Mouse (Mus musculus): ENCODE results near the gene Atf7ip. TPM values are rescaled to one million over a fixed set of nuclear protein-coding genes. Genes with fewer than 3 reads are reported as not detected.

Atf7ip gene
- total RNA-seq (2023): 100 to 1,000 TPM; 182 to 185 TPM

GRCm38 (mm10) chr6:136505867-136506266 lies at the start of gene Atf7ip:
Atf7ip (plus strand) TSS chr6:136506167.

Other genes with a start within 250 kb of the Atf7ip start
- not detected for gene Gm8994, start 178.6 kb upstream of the Atf7ip start, total RNA-seq (2023)
- gene E330021D16Rik, start 90.6 kb upstream of the Atf7ip start, total RNA-seq (2023): not detected
- gene Plbd1, start 155.8 kb downstream of the Atf7ip start, total RNA-seq (2023): 100 to 1,000 TPM; 749 to 750 TPM